Mouse (Mus musculus): ENCODE results near the gene Tent5b.

DNA sequence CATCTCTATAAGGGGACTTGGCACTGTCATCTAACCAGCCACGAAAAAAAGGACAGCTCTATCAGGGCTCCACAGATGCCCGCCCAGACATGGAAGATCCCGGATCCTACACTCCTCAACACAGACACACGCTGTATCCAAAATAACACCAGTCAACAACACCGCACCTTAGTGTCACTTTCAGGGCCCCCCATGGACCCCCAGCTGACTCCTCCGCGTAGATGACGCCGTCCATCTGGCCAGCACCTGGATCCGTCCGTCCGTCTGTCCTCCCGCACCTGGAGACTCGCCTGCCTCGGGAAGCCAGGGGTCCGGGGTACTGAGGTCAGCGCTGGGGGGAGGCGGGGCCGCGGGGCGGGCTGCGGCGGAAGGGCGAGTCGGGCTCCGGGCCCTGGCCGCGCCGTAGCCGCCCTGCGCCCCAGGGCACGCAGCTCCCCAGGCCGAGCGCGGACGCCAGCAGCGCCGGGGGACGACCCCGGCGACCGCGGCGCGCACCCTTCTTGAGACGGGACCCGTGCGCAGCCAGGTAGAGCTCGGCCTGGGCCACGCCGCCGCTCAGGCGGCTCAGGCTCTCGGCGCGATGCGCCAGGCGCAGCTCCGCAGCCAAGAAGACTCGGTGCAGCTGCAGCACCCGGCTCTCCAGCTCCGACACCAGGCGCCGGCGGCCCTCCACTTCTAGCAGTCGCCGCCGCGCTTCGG, 17.7 kb downstream of the Tent5b start:
- no peak for TF ChIP-seq CTCF (IDR thresholded peaks at IDR 0.05; ENCODE audit: extremely low read depth, insufficient read length, insufficient replicate concordance, low read depth, low read length)
- peak; percentile 17; the same call in 1 of the 2 replicates for TF ChIP-seq POLR2A (IDR thresholded peaks at IDR 0.05; ENCODE audit: low read depth, low read length)

All from small intestine, adult 2 months (tissue).